Mouse (Mus musculus) heart, embryonic 12.5 days (tissue): ENCODE measurements at regions not wholly inside any gene's neighbourhood (a gene's known extent, or its start where the extent isn't known, plus 50 kb on each side); places are given as distances from the start of the nearest gene placed in this dataset.

ENCODE experiments used
- ATAC-seq: fragments of 200-750 bp; cut with Nextera tagmentation; 2 replicates; pipeline ENCODE4 v1.8.0; 2017; ENCODE audit warnings: moderate TSS enrichment, moderate library complexity; ENCODE audit not compliant: insufficient number of reproducible peaks, low FRiP score
- H3K27ac ChIP-seq: fragments of 300-500 bp; sonication (generic); 2 replicates; pipeline ENCODE4 v1.5.1; 2016; ENCODE audit warnings: mild to moderate bottlenecking, moderate library complexity; ENCODE audit not compliant: poor library complexity, severe bottlenecking
- H3K27me3 ChIP-seq: fragments of 300-500 bp; sonication (generic); replicated peaks from 2 replicates; pipeline ENCODE4 v1.6.1; 2016; ENCODE audit warnings: mild to moderate bottlenecking, moderate library complexity
- H3K36me3 ChIP-seq: fragments of 300-500 bp; sonication (generic); 2 replicates; pipeline ENCODE4 v1.6.1; 2016; ENCODE audit warnings: mild to moderate bottlenecking, moderate library complexity
- H3K4me1 ChIP-seq: fragments of 300-500 bp; sonication (generic); replicated peaks from 2 replicates; pipeline ENCODE4 v1.6.1; 2016; ENCODE audit warnings: mild to moderate bottlenecking
- H3K4me2 ChIP-seq: fragments of 300-500 bp; sonication (generic); 2 replicates; pipeline ENCODE4 v1.6.1; 2016; ENCODE audit warnings: mild to moderate bottlenecking, moderate library complexity
- H3K4me3 ChIP-seq: fragments of 300-500 bp; sonication (generic); 2 replicates; pipeline ENCODE4 v1.5.1; 2016; ENCODE audit warnings: mild to moderate bottlenecking
- H3K9ac ChIP-seq: fragments of 300-500 bp; sonication (generic); 2 replicates; pipeline ENCODE4 v1.6.1; 2016; ENCODE audit warnings: mild to moderate bottlenecking, moderate library complexity
- H3K9me3 ChIP-seq: fragments of 300-500 bp; sonication (generic); replicated peaks from 2 replicates; pipeline ENCODE4 v1.6.1; 2016; ENCODE audit warnings: mild to moderate bottlenecking, moderate library complexity
- WGBS: fragments of 180-500 bp; shearing (Covaris S2); methylation state at CpG from one replicate; pipeline ENCODE4 v1.1.7; 2016; 5-methylcytosine and 5-hydroxymethylcytosine counted together

DNA sequence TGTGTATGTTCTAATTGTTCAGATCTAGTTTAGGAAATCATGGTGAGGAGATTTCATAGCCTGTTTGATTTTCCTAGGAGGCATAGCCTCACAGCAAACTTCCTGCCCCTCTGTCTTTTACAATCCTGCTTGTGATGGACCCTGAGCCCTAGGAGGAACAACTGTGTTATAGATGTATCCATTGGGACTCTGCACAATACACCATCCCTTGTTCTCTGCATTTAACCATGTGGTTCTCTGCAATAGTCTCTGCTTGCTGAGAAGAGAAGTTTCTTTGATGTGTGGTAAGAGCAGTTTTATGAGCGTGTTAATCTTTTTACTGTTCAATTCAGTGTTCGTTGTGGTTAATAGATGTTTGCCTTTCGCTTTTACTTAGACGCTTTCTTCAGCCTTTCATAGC is 95.9 kb upstream of the Slc13a1 start:
- WGBS, result 82% methylated on average over 4 of the region's 4 CpGs
- H3K4me2 ChIP-seq, result no peak overlapping the region

GRCm38 (mm10) chr6:24262578-24262977 is 94.7 kb upstream of the Slc13a1 start:
- WGBS, result 74% methylated on average over 5 of the region's 5 CpGs
- Histone ChIP-seq H3K9ac (no peak overlapping the region), H3K27ac (no peak overlapping the region)

More for the DNA sequence above, 95.9 kb upstream of the Slc13a1 start:
- H3K36me3 ChIP-seq, result no peaks in the 10 kb centered on the region
- H3K27ac ChIP-seq, result no peak overlapping the region
- no peaks in the 10 kb centered on the region for H3K27me3 ChIP-seq
- H3K9me3 ChIP-seq, result no peaks in the 10 kb centered on the region
- no peak overlapping the region for H3K4me3 ChIP-seq
- H3K9ac ChIP-seq, result no peak overlapping the region
- ATAC-seq, result no peak
- no peaks in the 10 kb centered on the region for H3K4me1 ChIP-seq

GRCm38 (mm10) chr6:24245591-24245990 is 77.7 kb upstream of the Slc13a1 start:
- Histone ChIP-seq H3K4me3 (no peak overlapping the region), H3K9ac (no peak overlapping the region), H3K4me2 (no peak overlapping the region), H3K4me1 (no peaks in the 10 kb centered on the region), H3K27me3 (no peaks in the 10 kb centered on the region), H3K36me3 (no peaks in the 10 kb centered on the region), H3K27ac (no peak overlapping the region), H3K9me3 (no peaks in the 10 kb centered on the region)
- no peak for ATAC-seq
- 92% methylated on average over 1 of the region's 1 CpGs for WGBS

More at GRCm38 (mm10) chr6:24262578-24262977, 94.7 kb upstream of the Slc13a1 start:
- no peak for ATAC-seq
- Histone ChIP-seq H3K4me2 (no peak overlapping the region), H3K4me1 (no peaks in the 10 kb centered on the region), H3K9me3 (no peaks in the 10 kb centered on the region), H3K4me3 (no peak overlapping the region), H3K27me3 (no peaks in the 10 kb centered on the region), H3K36me3 (no peaks in the 10 kb centered on the region)

DNA sequence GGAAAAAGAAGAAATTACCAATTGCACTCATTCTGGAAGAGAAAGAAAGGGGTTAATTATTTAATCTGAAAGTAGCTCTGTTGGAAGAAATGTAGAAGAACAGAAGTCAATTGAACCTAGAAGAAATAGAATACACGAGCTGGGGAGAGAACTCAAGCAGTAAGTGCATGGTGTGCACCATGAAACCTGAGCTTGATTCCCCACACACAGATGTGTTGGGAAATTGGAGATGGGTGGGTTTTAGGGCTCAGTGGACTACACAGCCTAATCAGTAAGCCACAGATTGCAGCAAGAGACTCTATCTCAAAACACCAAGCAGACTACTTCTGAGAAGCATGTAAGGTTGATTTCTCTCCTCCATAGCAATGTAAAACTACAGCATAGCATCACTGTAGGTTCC is 70.6 kb upstream of the Slc13a1 start:
- no peak for ATAC-seq
- Histone ChIP-seq H3K27ac (no peak overlapping the region), H3K36me3 (no peaks in the 10 kb centered on the region), H3K9ac (no peak overlapping the region), H3K4me2 (no peak overlapping the region), H3K27me3 (no peaks in the 10 kb centered on the region), H3K4me3 (no peak overlapping the region), H3K9me3 (no peaks in the 10 kb centered on the region), H3K4me1 (no peaks in the 10 kb centered on the region)
- WGBS, result 56% methylated on average over 1 of the region's 1 CpGs

GRCm38 (mm10) chr6:24238054-24238453 is 70.2 kb upstream of the Slc13a1 start:
- Histone ChIP-seq H3K4me1 (no peaks in the 10 kb centered on the region), H3K4me3 (no peak overlapping the region), H3K4me2 (no peak overlapping the region), H3K9ac (no peak overlapping the region), H3K27ac (no peak overlapping the region), H3K9me3 (no peaks in the 10 kb centered on the region), H3K36me3 (no peaks in the 10 kb centered on the region), H3K27me3 (no peaks in the 10 kb centered on the region)
- ATAC-seq, result no peak
- WGBS, result 78% methylated on average over 2 of the region's 2 CpGs

GRCm38 (mm10) chr6:24233626-24234025 is 65.7 kb upstream of the Slc13a1 start:
- Histone ChIP-seq H3K36me3 (no peaks in the 10 kb centered on the region), H3K4me1 (no peaks in the 10 kb centered on the region), H3K27ac (no peak overlapping the region), H3K9me3 (no peaks in the 10 kb centered on the region), H3K27me3 (no peaks in the 10 kb centered on the region), H3K9ac (no peak overlapping the region), H3K4me2 (no peak overlapping the region), H3K4me3 (no peak overlapping the region)
- WGBS, result 50% methylated on average over 2 of the region's 2 CpGs
- no peak for ATAC-seq

GRCm38 (mm10) chr6:24220589-24220988 is 52.7 kb upstream of the Slc13a1 start:
- no peak overlapping the region for H3K4me3 ChIP-seq
- H3K36me3 ChIP-seq, result no peaks in the 10 kb centered on the region
- whole genome bisulfite sequencing, result 66% methylated on average over 1 of the region's 1 CpGs
- no peaks in the 10 kb centered on the region for H3K4me1 ChIP-seq
- H3K9me3 ChIP-seq, result no peaks in the 10 kb centered on the region
- H3K4me2 ChIP-seq, result no peak overlapping the region
- ATAC-seq, result no peak
- no peak overlapping the region for H3K9ac ChIP-seq
- H3K27ac ChIP-seq, result no peak overlapping the region
- H3K27me3 ChIP-seq, result no peaks in the 10 kb centered on the region

GRCm38 (mm10) chr6:24219882-24220522 is 52.1 kb upstream of the Slc13a1 start:
- H3K27ac ChIP-seq, result no peak overlapping the region
- no peak for ATAC-seq
- H3K4me1 ChIP-seq, result no peaks in the 10 kb centered on the region
- no peaks in the 10 kb centered on the region for H3K9me3 ChIP-seq
- H3K4me2 ChIP-seq, result no peak overlapping the region
- 67% methylated on average over 3 of the region's 3 CpGs for WGBS
- no peaks in the 10 kb centered on the region for H3K27me3 ChIP-seq
- H3K4me3 ChIP-seq, result no peak overlapping the region
- no peaks in the 10 kb centered on the region for H3K36me3 ChIP-seq
- H3K9ac ChIP-seq, result no peak overlapping the region
